Mouse (Mus musculus): ENCODE results near the gene Ddx23. TPM values are rescaled to one million over a fixed set of nuclear protein-coding genes. Genes with fewer than 3 reads are reported as not detected.

The Ddx23 gene
- 83.8 and 103 TPM in 2 replicates for polyA plus RNA-seq (2012; ENCODE audit: low replicate concordance)

DNA sequence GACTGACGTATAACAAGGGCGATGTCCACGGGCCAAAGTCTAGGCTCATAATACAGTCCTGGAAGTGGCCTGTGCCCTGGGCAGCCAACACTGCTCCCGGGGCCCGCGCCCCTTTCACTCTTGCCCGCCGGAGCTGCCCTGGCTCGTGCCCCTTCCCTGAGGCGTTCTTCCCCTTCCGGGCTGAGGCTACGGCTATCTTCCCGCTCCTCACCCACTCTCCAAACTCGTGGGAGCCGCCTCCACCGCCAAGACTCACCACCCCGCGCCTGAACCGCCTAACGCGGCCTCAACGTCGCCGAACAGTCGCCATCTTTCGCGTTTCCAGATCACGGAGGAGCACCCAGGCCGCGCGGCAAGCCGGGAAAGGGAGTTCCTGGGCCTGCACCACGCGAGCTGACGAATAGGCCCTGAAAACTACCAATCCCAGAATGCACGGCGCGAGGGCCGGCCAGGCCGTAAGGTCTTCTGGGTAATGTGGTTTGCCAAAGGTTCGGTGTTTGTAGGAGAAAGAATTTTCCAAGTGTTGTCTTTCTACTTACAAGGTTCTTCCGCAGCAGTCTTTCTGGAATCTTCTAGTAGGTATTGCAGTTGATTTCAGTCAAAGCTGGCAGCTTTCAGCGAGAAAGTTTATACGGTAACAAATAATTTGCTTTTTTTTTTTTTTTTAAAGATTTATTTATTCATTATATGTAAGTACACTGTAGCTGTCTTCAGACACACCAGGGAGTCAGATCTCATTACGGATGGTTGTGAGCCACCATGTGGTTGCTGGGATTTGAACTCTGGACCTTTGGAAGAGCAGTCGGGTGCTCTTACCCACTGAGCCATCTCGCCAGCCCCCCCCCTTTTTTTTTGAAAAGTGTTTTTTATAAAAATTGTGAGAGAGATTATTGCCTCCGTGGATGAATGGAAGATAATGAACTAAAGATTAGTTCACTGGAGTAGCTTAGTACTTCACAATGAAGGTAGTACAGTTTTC lies at the start of gene Ddx23:
Gene Ddx23, minus strand, starts transcription at position 328 of the 979 bp plus-strand sequence.

GRCm38 (mm10) chr15:98707766-98708372 lies 45.2 kb upstream of the Ddx23 start, which contains the start of gene Ccdc65:
Gene Ccdc65, plus strand, starts transcription at chr15:98708207.

GRCm38 (mm10) chr15:98676940-98677728 lies 14.4 kb upstream of the Ddx23 start, which contains the start of gene Rnd1:
Gene Rnd1, minus strand, starts transcription at chr15:98677461.

GRCm38 (mm10) chr15:98630540-98630939 lies 32.2 kb downstream of the Ddx23 start, which contains the start of gene Cacnb3:
Gene Cacnb3, plus strand, starts transcription at chr15:98630840.

DNA sequence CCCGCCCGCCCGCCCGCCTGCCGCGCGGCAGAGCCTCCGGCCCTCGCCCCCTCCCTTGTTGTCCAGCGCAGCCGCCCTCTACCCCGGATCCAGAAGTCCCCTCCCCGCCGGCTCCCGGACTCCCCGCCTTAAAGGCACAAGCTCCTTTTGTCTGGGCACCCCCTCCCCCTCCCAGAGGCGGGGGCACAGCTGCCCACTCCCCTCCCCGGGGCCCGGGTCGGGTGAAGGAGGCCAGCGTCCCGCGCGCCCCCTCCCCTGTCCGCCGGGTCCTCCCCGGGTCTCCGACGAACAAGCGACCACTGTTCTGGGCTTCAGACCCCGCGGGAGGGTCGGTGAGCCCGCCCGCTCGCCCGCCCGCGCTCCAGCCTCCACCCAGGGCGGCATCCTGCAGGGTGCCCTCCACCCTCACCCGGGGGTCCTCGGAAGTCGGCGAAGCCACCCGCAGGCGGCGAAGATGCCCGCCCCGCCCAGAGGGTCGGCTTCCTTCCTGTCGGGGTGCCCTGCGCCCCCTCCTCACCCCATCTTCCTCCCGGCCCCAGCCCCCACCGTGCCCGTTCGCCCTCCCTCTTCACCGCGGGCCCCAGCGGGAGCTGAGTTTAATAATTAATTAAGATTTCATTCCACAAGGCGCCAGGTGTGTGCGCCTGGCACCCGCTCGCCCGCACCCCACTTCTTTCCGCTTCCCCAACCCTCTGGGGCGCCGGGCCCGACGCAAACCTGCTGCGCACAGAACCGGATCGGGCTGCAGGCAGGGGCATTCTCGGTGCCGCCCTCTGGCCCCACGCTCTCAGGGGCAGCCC lies 53.2 kb downstream of the Ddx23 start, which contains the start of gene Adcy6:
Gene Adcy6, minus strand, starts transcription at position 746 of the 800 bp plus-strand sequence.

Other genes with a start within 250 kb of the Ddx23 start
- gene Olfr282, start 231.7 kb downstream of the Ddx23 start, polyA plus RNA-seq (2012; ENCODE audit: low replicate concordance), result not detected in 2 replicates
- not detected in 2 replicates for gene Olfr281, start 210.3 kb downstream of the Ddx23 start, polyA plus RNA-seq (2012; ENCODE audit: low replicate concordance)
- 0.08 TPM in 1 of 2 replicates, not detected in the other for gene OR5BS1P, start 193.0 kb downstream of the Ddx23 start, polyA plus RNA-seq (2012; ENCODE audit: low replicate concordance)
- gene Lalba, start 180.2 kb downstream of the Ddx23 start, polyA plus RNA-seq (2012; ENCODE audit: low replicate concordance), result not detected in 2 replicates
- 0.26 TPM in 1 of 2 replicates, not detected in the other for gene Olfr279, start 170.5 kb downstream of the Ddx23 start, polyA plus RNA-seq (2012; ENCODE audit: low replicate concordance)
- 15.3 and 23.6 TPM in 2 replicates for gene Kansl2, start 128.6 kb downstream of the Ddx23 start, polyA plus RNA-seq (2012; ENCODE audit: low replicate concordance)
- 3.5 and 6.5 TPM in 2 replicates for gene Ccnt1, start 92.0 kb downstream of the Ddx23 start, polyA plus RNA-seq (2012; ENCODE audit: low replicate concordance)
- not detected in 2 replicates for gene 4930415O20Rik, start 91.9 kb downstream of the Ddx23 start, polyA plus RNA-seq (2012; ENCODE audit: low replicate concordance)
- gene Adcy6, start 52.8 kb downstream of the Ddx23 start, polyA plus RNA-seq (2012; ENCODE audit: low replicate concordance), result 28.3 and 35.6 TPM in 2 replicates
- 2.2 and 5.7 TPM in 2 replicates for gene Cacnb3, start 32.1 kb downstream of the Ddx23 start, polyA plus RNA-seq (2012; ENCODE audit: low replicate concordance)
- 0.23 and 0.60 TPM in 2 replicates for gene Rnd1, start 14.6 kb upstream of the Ddx23 start, polyA plus RNA-seq (2012; ENCODE audit: low replicate concordance)
- not detected in 2 replicates for gene Ccdc65, start 45.3 kb upstream of the Ddx23 start, polyA plus RNA-seq (2012; ENCODE audit: low replicate concordance)
- gene Fkbp11, start 65.3 kb upstream of the Ddx23 start, polyA plus RNA-seq (2012; ENCODE audit: low replicate concordance), result 2.6 and 5.6 TPM in 2 replicates
- 11.6 and 18.3 TPM in 2 replicates for gene Arf3, start 100.3 kb upstream of the Ddx23 start, polyA plus RNA-seq (2012; ENCODE audit: low replicate concordance)
- gene Wnt10b, start 115.3 kb upstream of the Ddx23 start, polyA plus RNA-seq (2012; ENCODE audit: low replicate concordance), result 0.13 TPM in 1 of 2 replicates, not detected in the other
- gene Wnt1, start 127.0 kb upstream of the Ddx23 start, polyA plus RNA-seq (2012; ENCODE audit: low replicate concordance), result 0.28 TPM in 1 of 2 replicates, not detected in the other
- 0.32 and 0.66 TPM in 2 replicates for gene Ddn, start 146.6 kb upstream of the Ddx23 start, polyA plus RNA-seq (2012; ENCODE audit: low replicate concordance)
- gene Prkag1, start 168.6 kb upstream of the Ddx23 start, polyA plus RNA-seq (2012; ENCODE audit: low replicate concordance), result 245 and 251 TPM in 2 replicates
- 81.7 and 92.9 TPM in 2 replicates for gene Kmt2d, start 208.3 kb upstream of the Ddx23 start, polyA plus RNA-seq (2012; ENCODE audit: low replicate concordance)
- 0.84 and 3.0 TPM in 2 replicates for gene Rhebl1, start 231.6 kb upstream of the Ddx23 start, polyA plus RNA-seq (2012; ENCODE audit: low replicate concordance)
- 0.13 TPM in 1 of 2 replicates, not detected in the other for gene Dhh, start 235.6 kb upstream of the Ddx23 start, polyA plus RNA-seq (2012; ENCODE audit: low replicate concordance)

Measured in leukemia stem cell, adult 10-12 weeks (primary cell).